Mouse (Mus musculus) bone marrow, adult 2 months (tissue): Measurements from ENCODE around the gene Rpp21.

Experiments used
- CTCF ChIP-seq: fragments of 200-500 bp; IDR thresholded peaks from 2 replicates; pipeline ENCODE4 v1.5.1; 2011; ENCODE audit warnings: low read length, control low read depth; ENCODE audit not compliant: control insufficient read depth, insufficient read depth
- POLR2A ChIP-seq: fragments of 200-500 bp; IDR thresholded peaks from 2 replicates; pipeline ENCODE4 v1.6.1; 2011; ENCODE audit warnings: low read depth, mild to moderate bottlenecking, control low read depth, low read length, borderline replicate concordance; ENCODE audit not compliant: control insufficient read depth

- TF ChIP-seq CTCF (no peak), POLR2A (no peak)
These were observed 20.4 kb downstream of the Rpp21 start for GRCm38 (mm10) chr17:36237321-36237921.
